18 mouse cellular contexts compared by ENCODE assay signal in the genomic region with DNA sequence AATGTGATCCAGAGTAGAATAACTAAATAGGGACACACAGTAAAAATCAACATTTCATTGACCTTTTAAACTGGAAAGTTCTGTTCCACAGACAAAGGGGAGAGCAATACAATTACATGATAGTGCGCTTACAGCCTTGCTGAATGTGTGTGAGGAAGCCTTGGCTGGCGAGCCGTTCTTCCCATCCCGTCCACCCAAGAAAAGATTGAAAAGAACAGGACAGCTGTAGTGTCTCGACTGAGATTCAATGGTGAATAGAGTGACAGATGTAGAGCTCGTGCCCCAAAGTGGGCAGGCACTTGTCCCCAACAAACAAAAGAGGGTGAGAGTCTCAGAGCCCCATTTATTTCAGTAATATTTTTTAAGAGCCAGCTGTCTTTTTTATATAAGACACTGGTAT. TPM values are rescaled to one million over a fixed set of nuclear protein-coding genes. Genes with fewer than 3 reads are reported as not detected.
"Had no signal": no experiment of that assay in that cellular context is flagged by ENCODE, and none has a peak within 500 bp of the region (broad histone marks: within the 10 kb centered on the region; RNA-seq: fewer than 3 reads in every experiment).

No protein-coding gene starts in this region.

- H3K9me3 ChIP-seq: liver, embryonic 12.5 days; midbrain, embryonic 15.5 days; neural tube, embryonic 13.5 days; stomach, embryonic 15.5 days had no signal

- H3K4me2 ChIP-seq: liver, embryonic 12.5 days; lung, embryonic 14.5 days; midbrain, embryonic 11.5 days; midbrain, embryonic 15.5 days; neural tube, embryonic 13.5 days; stomach, embryonic 15.5 days had no signal

- H3K9ac ChIP-seq: liver, embryonic 12.5 days; liver, embryonic 14.5 days; lung, embryonic 14.5 days; midbrain, embryonic 15.5 days; neural tube, embryonic 13.5 days; stomach, embryonic 15.5 days had no signal

- H3K4me3 ChIP-seq: liver, embryonic 12.5 days; midbrain, embryonic 15.5 days; neural tube, embryonic 13.5 days; stomach, embryonic 15.5 days had no signal

- DNase-seq: lung, adult 18-20 months; lung, embryonic 14.5 days; lung, postnatal 10 days; lung, postnatal 4 days; right cerebral cortex, postnatal 14 days; thymus, adult 2 months; thymus, postnatal 25 days; thymus, postnatal 4 days had no signal

- H3K27ac ChIP-seq: liver, embryonic 12.5 days; liver, embryonic 14.5 days; midbrain, embryonic 15.5 days; neural tube, embryonic 13.5 days; stomach, embryonic 15.5 days; stomach, postnatal 0 days had no signal

- H3K36me3 ChIP-seq: liver, embryonic 12.5 days; midbrain, embryonic 15.5 days; neural tube, embryonic 13.5 days; stomach, embryonic 15.5 days had no signal

- H3K4me1 ChIP-seq: liver, embryonic 12.5 days; midbrain, embryonic 15.5 days; neural tube, embryonic 13.5 days; stomach, embryonic 15.5 days had no signal

- ATAC-seq: liver, embryonic 12.5 days; midbrain, embryonic 15.5 days had no signal

- H3K27me3 ChIP-seq: stomach, embryonic 15.5 days had no signal

RNA-seq across cellular contexts. Expression of a gene that starts 16.2 kb away (rescaled TPM):
- polyA plus RNA-seq: liver, embryonic 16.5 days; lung, embryonic 14.5 days; spleen, adult 2 months; stomach, embryonic 15.5 days; stomach, postnatal 0 days; testis, adult 2 months had no signal
